Mouse (Mus musculus): Measurements from ENCODE around the gene Fign. TPM values are rescaled to one million over a fixed set of nuclear protein-coding genes. Genes with fewer than 3 reads are reported as not detected.

Fign gene
- total and polyA plus RNA-seq, 3 experiments: not detected

DNA sequence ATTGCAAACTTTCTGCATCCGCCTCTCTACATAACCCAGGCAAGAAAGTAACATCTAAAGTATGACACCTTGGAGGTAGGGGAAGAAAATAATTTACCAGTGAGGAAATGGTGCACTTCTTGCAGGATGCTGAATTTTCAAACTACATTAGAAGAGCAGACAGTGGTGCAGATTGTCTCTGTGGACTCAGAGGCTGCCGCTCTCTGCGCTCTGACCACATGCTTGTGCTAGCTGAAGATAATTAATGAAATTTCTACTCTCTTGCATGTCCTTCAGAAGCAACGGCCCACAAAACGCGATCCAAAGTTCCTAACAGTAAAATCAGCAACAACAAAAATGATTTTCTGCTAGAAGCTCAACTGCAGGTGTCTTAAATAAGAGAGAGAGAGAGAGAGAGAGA lies 4.8 kb downstream of the Fign start:
- no peak overlapping the region for H3K4me2 ChIP-seq (ENCODE audit: insufficient read depth, low read depth, poor library complexity, severe bottlenecking)
- H3K27me3 ChIP-seq (replicated peaks): no peaks in the 10 kb centered on the region
- dilution Hi-C loops (cut with MboI; ENCODE audit: extremely low pct_ligation_motif_present, extremely low pct_unique_long_range_greater_than_20kb, low sequenced_read_pairs): no loop called here

GRCm38 (mm10) chr2:64083853-64084427 lies 13.9 kb downstream of the Fign start:
- DNase-seq (ENCODE audit: extremely low read depth): no peak
- no peaks in the 10 kb centered on the region for H3K79me2 ChIP-seq (replicated peaks; ENCODE audit: control insufficient read depth, extremely low read depth, insufficient read depth, poor library complexity, severe bottlenecking)
- H3K9ac ChIP-seq (ENCODE audit: insufficient read depth, low read depth): no peak overlapping the region
- dilution Hi-C loops (cut with MboI; ENCODE audit: extremely low pct_ligation_motif_present, extremely low pct_unique_long_range_greater_than_20kb, low sequenced_read_pairs) (no loop called here), in situ Hi-C loops (cut with MboI; ENCODE audit: low pct_ligation_motif_present, low pct_unique_long_range_greater_than_20kb, low sequenced_read_pairs) (no loop called here)
- H3K27me3 ChIP-seq (replicated peaks): no peaks in the 10 kb centered on the region
- no peak overlapping the region for H3K27ac ChIP-seq (ENCODE audit: insufficient read depth, low read depth)
- no peak overlapping the region for H3K4me3 ChIP-seq (replicated peaks in 1 of 3; ENCODE audit: low read depth in 2 of 3, low read length in 2 of 3, poor library complexity in 1 of 3)
- peaks cover 19% of the 10 kb centered on the region for H3K9me3 ChIP-seq (replicated peaks; ENCODE audit: low read length)
- no peaks in the 10 kb centered on the region for H3K4me1 ChIP-seq (ENCODE audit: control insufficient read depth in 1 of 2, insufficient read depth in 2 of 2)
- no peaks in the 10 kb centered on the region for H3K36me3 ChIP-seq (replicated peaks in 1 of 2; ENCODE audit: control insufficient read depth in 1 of 2, insufficient read depth in 1 of 2, low read length in 1 of 2)
- TF ChIP-seq MAZ (IDR thresholded peaks at IDR 0.05; ENCODE audit: low read depth, low read length): no peak
- no peak overlapping the region for H3K4me2 ChIP-seq (ENCODE audit: insufficient read depth, low read depth, poor library complexity, severe bottlenecking)

More for the DNA sequence above, 4.8 kb downstream of the Fign start:
- DNase-seq (ENCODE audit: extremely low read depth): no peak
- in situ Hi-C loops (cut with MboI; ENCODE audit: low pct_ligation_motif_present, low pct_unique_long_range_greater_than_20kb, low sequenced_read_pairs): no loop called here
- Histone ChIP-seq H3K9ac (ENCODE audit: insufficient read depth, low read depth) (no peak overlapping the region), H3K79me2 (replicated peaks; ENCODE audit: control insufficient read depth, extremely low read depth, insufficient read depth, poor library complexity, severe bottlenecking) (no peaks in the 10 kb centered on the region), H3K27ac (ENCODE audit: insufficient read depth, low read depth) (no peak overlapping the region), H3K4me3 (replicated peaks in 1 of 3; ENCODE audit: low read depth in 2 of 3, low read length in 2 of 3, poor library complexity in 1 of 3) (no peak overlapping the region), H3K36me3 (replicated peaks in 1 of 2; ENCODE audit: control insufficient read depth in 1 of 2, insufficient read depth in 1 of 2, low read length in 1 of 2) (no peaks in the 10 kb centered on the region), H3K4me1 (ENCODE audit: control insufficient read depth in 1 of 2, insufficient read depth in 2 of 2) (no peaks in the 10 kb centered on the region), H3K9me3 (replicated peaks; ENCODE audit: low read length) (peaks cover 24% of the 10 kb centered on the region)
- TF ChIP-seq ZC3H11A (IDR thresholded peaks at IDR 0.05; ENCODE audit: low read depth, low read length) (no peak), MXI1 (IDR thresholded peaks at IDR 0.05; ENCODE audit: low read depth, low read length) (no peak), MAZ (IDR thresholded peaks at IDR 0.05; ENCODE audit: low read depth, low read length) (no peak), NRF1 (IDR thresholded peaks at IDR 0.05; ENCODE audit: low read depth, low read length) (no peak), TBP (conservative IDR thresholded peaks at IDR 0.05; ENCODE audit: low read depth, low read length) (no peak), UBTF (IDR thresholded peaks at IDR 0.05; ENCODE audit: low read depth, low read length) (no peak), ETS1 (conservative IDR thresholded peaks at IDR 0.05; ENCODE audit: low read depth, low read length) (no peak), CTCF (conservative IDR thresholded peaks at IDR 0.05 in 1 of 2, IDR thresholded peaks at IDR 0.05 in 1 of 2; ENCODE audit: low read depth in 2 of 2, low read length in 2 of 2) (no peak), HCFC1 (IDR thresholded peaks at IDR 0.05; ENCODE audit: low read depth, low read length) (no peak), EP300 (IDR thresholded peaks at IDR 0.05; ENCODE audit: low read length) (no peak), JUND (conservative IDR thresholded peaks at IDR 0.05; ENCODE audit: low read depth, low read length) (no peak), JUN (IDR thresholded peaks at IDR 0.05; ENCODE audit: insufficient read depth, low read depth, low read length) (no peak), ZNF384 (IDR thresholded peaks at IDR 0.05; ENCODE audit: low read depth, low read length) (no peak), POLR2A (IDR thresholded peaks at IDR 0.05; ENCODE audit: low read depth, low read length) (no peak), TCF12 (IDR thresholded peaks at IDR 0.05; ENCODE audit: low read depth, low read length) (no peak), SIN3A (IDR thresholded peaks at IDR 0.05; ENCODE audit: low read length) (no peak), GABPA (IDR thresholded peaks at IDR 0.05; ENCODE audit: insufficient replicate concordance, low read depth, low read length) (no peak), USF2 (conservative IDR thresholded peaks at IDR 0.05; ENCODE audit: low read depth, low read length) (no peak), CHD1 (IDR thresholded peaks at IDR 0.05; ENCODE audit: low read depth, low read length) (no peak), POLR2AphosphoS2 (IDR thresholded peaks at IDR 0.05; ENCODE audit: low read depth, low read length) (no peak)

All from CH12.LX (cell line).